Mouse (Mus musculus) retina, embryonic 14.5 days (tissue): ENCODE results near the gene Pde9a.

ENCODE experiments used
- DNase-seq: peaks from one replicate; pipeline ENCODE4 v3.0.0-alpha.2; 2015; ENCODE audit warnings: low spot score

Pde9a gene

DNA sequence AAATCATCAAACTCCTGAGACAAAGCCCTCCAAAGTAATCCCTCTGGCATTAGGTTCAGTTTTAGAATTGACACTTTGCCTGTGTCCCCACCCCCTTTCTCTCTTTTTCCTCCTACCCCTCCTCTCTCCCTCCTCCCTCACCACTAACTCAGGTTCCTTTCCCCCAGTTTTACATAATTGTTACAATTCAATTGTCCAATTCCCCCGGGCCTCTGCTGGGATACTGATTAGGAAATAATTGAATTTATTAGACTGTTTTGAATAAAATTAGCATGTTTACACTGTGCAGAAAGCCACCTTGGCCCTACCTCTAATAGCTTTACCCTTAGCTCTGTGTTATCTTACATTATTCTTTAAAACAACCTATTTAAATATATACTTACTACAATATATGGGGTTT, 128.7 kb downstream of the Pde9a start:
- DNase-seq = no peak

DNA sequence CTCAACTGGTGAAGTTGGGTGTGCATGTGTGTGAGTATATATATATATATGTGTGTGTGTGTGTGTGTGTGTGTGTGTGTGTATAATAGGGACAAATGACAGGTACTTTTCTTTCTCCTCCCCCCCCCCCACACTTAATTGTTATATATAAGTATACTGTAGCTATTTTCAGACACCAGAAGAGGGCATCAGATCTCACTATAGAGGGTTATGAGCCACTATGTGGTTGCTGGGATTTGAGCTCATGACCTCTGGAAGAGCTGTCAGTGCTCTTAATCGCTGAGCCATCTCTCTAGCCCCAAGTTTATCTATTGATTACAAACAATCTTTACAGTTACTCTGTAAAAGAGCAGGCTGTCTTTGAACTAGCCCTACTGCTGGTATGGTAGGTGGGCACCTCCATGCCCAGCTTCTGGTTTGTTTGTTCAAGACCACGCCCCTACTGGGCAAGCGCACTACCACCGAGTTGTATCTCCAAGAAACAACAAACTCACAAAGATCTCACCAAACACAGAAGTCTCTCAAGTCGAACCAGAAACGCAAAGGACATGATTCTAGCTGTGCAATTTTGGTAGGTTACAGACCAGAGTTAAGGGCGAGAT, 133.4 kb downstream of the Pde9a start:
- DNase-seq = no peak

DNA sequence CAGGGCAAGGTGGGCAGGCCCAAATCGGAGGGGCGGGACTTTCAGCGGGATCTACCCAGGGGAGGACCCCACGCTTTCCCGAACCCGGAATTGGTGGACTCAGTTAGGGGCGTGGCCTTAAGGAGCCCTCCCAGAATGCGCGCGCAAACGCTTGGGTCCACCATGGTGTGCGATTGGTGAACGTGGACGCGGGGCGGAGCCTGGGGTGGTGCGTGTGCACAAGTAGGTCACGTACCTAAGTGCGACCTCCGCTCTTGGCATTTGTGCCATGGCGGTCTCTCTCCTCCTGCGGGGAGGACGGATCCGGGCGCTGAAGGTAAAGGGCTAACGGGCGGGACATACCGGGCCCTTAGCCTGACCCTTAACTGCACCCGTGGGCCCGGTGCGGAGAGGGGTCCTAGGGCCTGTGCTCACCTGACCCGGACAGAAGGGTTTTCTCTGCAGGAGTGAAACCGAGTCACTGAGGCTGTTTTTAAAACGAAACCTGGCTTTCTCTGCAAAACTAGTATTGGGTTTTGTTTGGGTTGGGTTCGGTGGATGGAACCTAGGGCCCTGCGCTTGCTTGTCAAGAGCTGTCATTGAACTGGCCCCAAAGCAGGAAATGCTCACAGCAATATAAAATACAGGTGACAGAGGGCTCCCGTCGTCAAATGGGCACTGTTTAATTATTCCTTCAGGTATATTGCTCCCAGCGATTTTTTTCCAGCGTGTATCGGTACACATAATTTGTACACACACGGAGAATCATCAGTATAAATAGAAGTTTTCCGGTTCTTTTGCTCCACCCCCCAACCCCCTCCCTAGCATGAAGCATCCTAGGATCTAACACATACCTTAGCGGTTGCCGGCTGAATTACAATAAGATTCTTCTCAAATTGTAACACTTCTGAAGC, 134.2 kb downstream of the Pde9a start, which contains the start of the genes Wdr4 and Ndufv3:
Gene Wdr4, minus strand, starts transcription at position 35 of the 893 bp plus-strand sequence.
Gene Ndufv3, plus strand, starts transcription at position 170 of the 893 bp plus-strand sequence.
- DNase-seq = peak; percentile 100

DNA sequence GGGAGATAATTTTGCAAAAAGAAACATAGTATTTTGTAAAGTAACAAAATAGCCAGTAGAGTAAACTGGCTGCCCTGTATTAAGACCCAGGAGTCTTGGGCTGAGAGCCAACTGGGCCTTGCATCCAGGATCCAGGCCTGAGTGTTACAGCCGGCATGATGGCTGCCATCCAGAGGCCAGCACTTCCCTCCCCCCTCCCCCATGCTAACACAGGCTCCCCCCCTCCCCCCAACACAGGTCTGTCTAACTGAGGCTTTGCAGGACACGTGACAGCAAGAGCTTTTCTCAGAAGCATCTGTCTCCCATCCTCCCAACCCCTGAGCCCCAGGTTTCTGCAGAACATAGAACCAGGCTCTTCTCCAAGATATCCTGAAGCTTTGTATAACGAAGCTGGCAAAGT, 134.9 kb downstream of the Pde9a start:
- peak; percentile 38 for DNase-seq

DNA sequence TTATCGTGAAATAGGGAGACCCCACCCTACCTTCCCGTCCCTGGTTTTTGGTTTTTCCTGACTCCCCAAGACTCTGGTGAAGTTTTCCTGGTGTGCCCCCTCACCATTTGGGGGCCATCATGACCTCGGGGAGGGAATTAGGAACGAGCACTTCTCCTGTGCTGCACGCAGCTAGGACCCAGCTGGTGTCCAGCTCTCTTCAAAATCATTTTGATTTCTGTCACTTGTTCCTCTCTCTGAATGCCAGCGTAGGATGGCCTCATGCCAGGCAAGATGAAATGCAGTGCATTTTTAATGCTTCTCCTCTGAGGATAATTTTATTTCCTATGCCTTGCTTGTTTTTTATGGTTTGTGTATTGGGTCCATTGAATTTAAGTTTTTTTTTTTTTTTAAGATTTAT, 135.9 kb downstream of the Pde9a start:
- DNase-seq = no peak

DNA sequence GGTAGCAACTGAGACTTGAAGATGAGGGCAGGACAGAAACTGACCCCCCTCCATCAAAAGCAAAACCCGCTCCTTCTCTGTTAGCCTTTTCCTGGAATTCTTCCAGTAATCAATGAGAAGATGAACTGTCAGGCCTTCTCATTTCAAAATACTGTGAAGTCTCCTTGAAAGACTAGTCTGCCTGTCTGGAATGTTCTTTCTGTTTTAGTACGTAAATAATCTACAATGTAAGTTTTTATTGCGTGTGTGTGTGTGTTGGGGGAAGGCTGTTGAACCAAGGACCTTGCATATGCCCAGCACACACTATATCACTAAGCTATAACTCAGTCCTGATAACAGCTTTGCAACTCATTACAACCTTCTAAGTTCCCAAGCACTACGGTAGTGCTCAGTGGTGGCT, 139.1 kb downstream of the Pde9a start:
- DNase-seq = no peak

DNA sequence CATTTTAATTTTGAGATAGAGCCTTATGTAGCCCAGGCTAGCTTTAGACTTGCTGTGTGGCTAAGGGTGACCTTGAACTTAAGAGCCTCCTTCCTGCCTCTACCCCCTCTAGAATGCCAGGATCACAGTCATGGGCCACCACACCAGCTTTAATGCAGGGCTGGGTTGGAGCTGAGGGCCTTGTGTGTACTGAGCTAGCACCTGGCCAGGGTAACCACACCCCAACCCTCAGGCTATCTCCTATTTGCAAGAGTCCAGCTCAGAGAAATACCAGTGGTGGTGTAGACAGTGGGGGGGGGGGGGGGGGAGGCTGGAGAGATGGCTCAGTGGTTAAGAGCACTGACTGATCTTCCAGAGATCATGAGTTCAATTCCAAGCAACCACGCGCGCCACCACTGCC, 139.8 kb downstream of the Pde9a start:
- DNase-seq = no peak
